Mouse (Mus musculus) MEL (cell line): ENCODE data around the gene Krt15. TPM values are rescaled to one million over a fixed set of nuclear protein-coding genes. Genes with fewer than 3 reads are reported as not detected.

Experiments used
- DNase-seq: peaks from one replicate; pipeline ENCODE4 v3.0.0; 2011; ENCODE audit warnings: low read depth, low spot score
- H3K27ac ChIP-seq: 2 replicates; pipeline ENCODE4 v1.5.1; 2012; ENCODE audit warnings: low read depth, mild to moderate bottlenecking, control low read depth, low read length, moderate library complexity; ENCODE audit not compliant: control insufficient read depth
- H3K27me3 ChIP-seq, 2 experiments: fragments of 150-350 bp in 1 of 2; sonication (generic) in 1 of 2; 2 replicates each; pipeline ENCODE4 v1.6.1; 2012; ENCODE audit warnings: low read length in 2 of 2, mild to moderate bottlenecking in 2 of 2, improper control_type of control experiment in 1 of 2, moderate library complexity in 1 of 2; ENCODE audit not compliant: insufficient read depth in 2 of 2, control insufficient read depth in 1 of 2
- H3K36me3 ChIP-seq, 2 experiments: 2 replicates each; pipeline ENCODE4 v1.6.1; 2012 to 2014; ENCODE audit warnings: low read length in 2 of 2, improper control_type of control experiment in 1 of 2, inconsistent platforms in 1 of 2, mild to moderate bottlenecking in 1 of 2; ENCODE audit not compliant: insufficient read depth in 2 of 2, control insufficient read depth in 1 of 2
- H3K4me1 ChIP-seq, 2 experiments: fragments of 150-350 bp in 1 of 2; sonication (generic) in 1 of 2; 2 replicates each; pipeline ENCODE4 v1.6.1; 2012; ENCODE audit warnings: low read length in 2 of 2, improper control_type of control experiment in 1 of 2, mild to moderate bottlenecking in 1 of 2; ENCODE audit not compliant: insufficient read depth in 2 of 2, control insufficient read depth in 1 of 2
- H3K4me3 ChIP-seq, 2 experiments: fragments of 150-350 bp in 1 of 2; sonication (generic) in 1 of 2; 2 replicates each; pipeline ENCODE4 v1.5.1; 2012; ENCODE audit warnings: low read depth in 2 of 2, low read length in 2 of 2, mild to moderate bottlenecking in 2 of 2, moderate library complexity in 2 of 2, control low read depth in 1 of 2, improper control_type of control experiment in 1 of 2; ENCODE audit not compliant: control insufficient read depth in 1 of 2, insufficient read depth in 1 of 2
- H3K79me2 ChIP-seq: 2 replicates; pipeline ENCODE4 v1.6.1; 2012; ENCODE audit warnings: mild to moderate bottlenecking, low read length, moderate library complexity; ENCODE audit not compliant: control insufficient read depth, poor library complexity, insufficient read depth
- H3K9ac ChIP-seq: 2 replicates; pipeline ENCODE4 v1.6.1; 2012; ENCODE audit warnings: low read depth, mild to moderate bottlenecking, control low read depth, low read length, moderate library complexity; ENCODE audit not compliant: control insufficient read depth, poor library complexity, severe bottlenecking
- H3K9me3 ChIP-seq: fragments of 150-350 bp; sonication (generic); replicated peaks from 2 replicates; pipeline ENCODE4 v1.6.1; 2012; ENCODE audit warnings: mild to moderate bottlenecking, low read length, improper control_type of control experiment, moderate library complexity; ENCODE audit not compliant: insufficient read depth
- CHD1 ChIP-seq: IDR thresholded peaks from 2 replicates; pipeline ENCODE4 v1.6.1; 2012; ENCODE audit warnings: low read depth, mild to moderate bottlenecking, inconsistent platforms, low read length, improper control_type of control experiment
- CHD2 ChIP-seq: IDR thresholded peaks from 2 replicates; pipeline ENCODE4 v1.6.1; 2011; ENCODE audit warnings: low read length, improper control_type of control experiment
- CTCF ChIP-seq, 3 experiments: IDR thresholded peaks in 2 of 3; conservative IDR thresholded peaks in 1 of 3; 2 replicates each; pipeline ENCODE4 v1.5.1; 2011 to 2012; ENCODE audit warnings: low read length in 3 of 3, low read depth in 2 of 3, mild to moderate bottlenecking in 2 of 3, improper control_type of control experiment in 1 of 3, inconsistent platforms in 1 of 3, mixed read lengths in 1 of 3, moderate library complexity in 1 of 3; ENCODE audit not compliant: control insufficient read depth in 1 of 3, insufficient read depth in 1 of 3, poor library complexity in 1 of 3, severe bottlenecking in 1 of 3
- ETS1 ChIP-seq: IDR thresholded peaks from 2 replicates; pipeline ENCODE4 v1.6.1; 2012; ENCODE audit warnings: low read depth, mild to moderate bottlenecking, inconsistent platforms, low read length, improper control_type of control experiment, moderate library complexity
- GABPA ChIP-seq: IDR thresholded peaks from 2 replicates; pipeline ENCODE4 v1.6.1; 2012; ENCODE audit warnings: low read depth, mild to moderate bottlenecking, inconsistent platforms, low read length, improper control_type of control experiment, moderate library complexity
- GATA1 ChIP-seq: IDR thresholded peaks from 2 replicates; pipeline ENCODE4 v1.6.1; 2011; ENCODE audit warnings: low read depth, low read length, improper control_type of control experiment
- HCFC1 ChIP-seq: IDR thresholded peaks from 2 replicates; pipeline ENCODE4 v1.6.1; 2012; ENCODE audit warnings: low read depth, mild to moderate bottlenecking, inconsistent platforms, low read length, improper control_type of control experiment, moderate library complexity
- JUND ChIP-seq: IDR thresholded peaks from 2 replicates; pipeline ENCODE4 v1.6.1; 2011; ENCODE audit warnings: low read depth, mild to moderate bottlenecking, improper control_type of control experiment, low read length
- MYC ChIP-seq: IDR thresholded peaks from 2 replicates; pipeline ENCODE4 v1.6.1; 2011; ENCODE audit warnings: low read depth, mild to moderate bottlenecking, low read length, improper control_type of control experiment, moderate library complexity
- RCOR1 ChIP-seq: IDR thresholded peaks from 2 replicates; pipeline ENCODE4 v1.6.1; 2012; ENCODE audit warnings: low read depth, mild to moderate bottlenecking, inconsistent platforms, low read length, improper control_type of control experiment
- SMC3 ChIP-seq: IDR thresholded peaks from 2 replicates; pipeline ENCODE4 v1.6.1; 2011; ENCODE audit warnings: low read depth, low read length, improper control_type of control experiment
- TAL1 ChIP-seq: IDR thresholded peaks from 2 replicates; pipeline ENCODE4 v1.6.1; 2012; ENCODE audit warnings: mild to moderate bottlenecking, inconsistent platforms, low read length, moderate library complexity, mixed read lengths
- TBP ChIP-seq: IDR thresholded peaks from 2 replicates; pipeline ENCODE4 v1.8.0; 2011; ENCODE audit warnings: low read depth, low read length, improper control_type of control experiment
- USF1 ChIP-seq: IDR thresholded peaks from 2 replicates; pipeline ENCODE4 v1.6.1; 2014; ENCODE audit warnings: low read depth, mild to moderate bottlenecking, inconsistent platforms, low read length, improper control_type of control experiment, moderate library complexity
- USF2 ChIP-seq, 2 experiments: IDR thresholded peaks; 2 replicates each; pipeline ENCODE4 v1.6.1; 2011 to 2012; ENCODE audit warnings: improper control_type of control experiment in 2 of 2, low read length in 2 of 2, borderline replicate concordance in 1 of 2, inconsistent platforms in 1 of 2, low read depth in 1 of 2, mild to moderate bottlenecking in 1 of 2; ENCODE audit not compliant: insufficient read depth in 1 of 2
- ZC3H11A ChIP-seq: IDR thresholded peaks from 2 replicates; pipeline ENCODE4 v1.6.1; 2012; ENCODE audit warnings: low read depth, mild to moderate bottlenecking, inconsistent platforms, low read length, improper control_type of control experiment
- ZKSCAN1 ChIP-seq: IDR thresholded peaks from 2 replicates; pipeline ENCODE4 v1.6.1; 2012; ENCODE audit warnings: low read depth, mild to moderate bottlenecking, inconsistent platforms, low read length, improper control_type of control experiment, moderate library complexity
- polyA plus RNA-seq, 2 experiments: library from polyadenylated mRNA; stranded (reverse) in 1 of 2; unstranded in 1 of 2; fragments of >175 nt in 1 of 2; fragments of >200 nt in 1 of 2; gene quantifications; 2 replicates each; pipeline versions ENCODE4 v1.2.1 to v1.2.4; 2012; ENCODE audit warnings: low replicate concordance in 2 of 2, low read depth in 1 of 2; ENCODE audit not compliant: insufficient read length in 2 of 2, insufficient read depth in 1 of 2, missing spikeins in 1 of 2
- total RNA-seq: library from RNA; depleted of rRNA; stranded (reverse); fragments of 300-350 nt; gene quantifications from 2 replicates; pipeline ENCODE4 v1.2.3, GENCODE M21; 2012

Krt15 gene
- total and polyA plus RNA-seq, 3 experiments: not detected

- Histone ChIP-seq H3K27ac (no peak overlapping the region), H3K9me3 (no peaks in the 10 kb centered on the region), H3K4me3 (no peak overlapping the region), H3K27me3 (no peaks in the 10 kb centered on the region), H3K36me3 (no peaks in the 10 kb centered on the region), H3K4me1 (no peaks in the 10 kb centered on the region), H3K79me2 (no peaks in the 10 kb centered on the region), H3K9ac (no peak overlapping the region)
- no peak for TF ChIP-seq ZC3H11A
- TF ChIP-seq ETS1: no peak
- TF ChIP-seq RCOR1: no peak
- TF ChIP-seq JUND: no peak
- DNase-seq: no peak
Measured at GRCm38 (mm10) chr11:100176791-100177190, 41.1 kb upstream of the Krt15 start.

GRCm38 (mm10) chr11:100168765-100169762, 33.3 kb upstream of the Krt15 start:
- Histone ChIP-seq H3K9me3 (no peaks in the 10 kb centered on the region), H3K27me3 (no peaks in the 10 kb centered on the region), H3K27ac (no peak overlapping the region), H3K4me3 (no peak overlapping the region), H3K36me3 (no peaks in the 10 kb centered on the region), H3K9ac (no peak overlapping the region), H3K4me1 (no peaks in the 10 kb centered on the region)
- DNase-seq: peak; percentile 20
- TF ChIP-seq CTCF (IDR thresholded peaks at IDR 0.05 in 2 of 3, conservative IDR thresholded peaks at IDR 0.05 in 1 of 3; ENCODE audit: control insufficient read depth in 1 of 3, insufficient read depth in 1 of 3, low read depth in 2 of 3, low read length in 3 of 3, poor library complexity in 1 of 3, severe bottlenecking in 1 of 3) (peak; percentile 23 to 65 (median 31)), SMC3 (peak; percentile 22; the same call in 1 of the 2 replicates), GATA1 (no peak)
- TF ChIP-seq, all 39 proteins: peak for 2
- no peaks in the 10 kb centered on the region for H3K79me2 ChIP-seq

GRCm38 (mm10) chr11:100168071-100168470, 32.3 kb upstream of the Krt15 start:
- H3K27ac ChIP-seq: no peak overlapping the region
- DNase-seq: no peak
- H3K9me3 ChIP-seq: no peaks in the 10 kb centered on the region
- H3K9ac ChIP-seq: no peak overlapping the region
- H3K4me3 ChIP-seq: no peak overlapping the region
- no peaks in the 10 kb centered on the region for H3K4me1 ChIP-seq
- no peaks in the 10 kb centered on the region for H3K27me3 ChIP-seq
- H3K36me3 ChIP-seq: no peaks in the 10 kb centered on the region
- TF ChIP-seq USF2 (IDR thresholded peaks at IDR 0.05; ENCODE audit: borderline replicate concordance in 1 of 2, insufficient read depth in 1 of 2, low read depth in 1 of 2, low read length in 2 of 2) (no peak), GABPA (no peak), ETS1 (no peak), MYC (no peak), USF1 (no peak), CTCF (IDR thresholded peaks at IDR 0.05 in 2 of 3, conservative IDR thresholded peaks at IDR 0.05 in 1 of 3; ENCODE audit: control insufficient read depth in 1 of 3, insufficient read depth in 1 of 3, low read depth in 2 of 3, low read length in 3 of 3, poor library complexity in 1 of 3, severe bottlenecking in 1 of 3) (no peak), CHD2 (no peak), ZKSCAN1 (no peak), CHD1 (no peak), TBP (no peak), RCOR1 (no peak), TAL1 (no peak), GATA1 (no peak), HCFC1 (no peak), JUND (no peak)
- TF ChIP-seq, all 39 proteins: peak for 0
- H3K79me2 ChIP-seq: no peaks in the 10 kb centered on the region
